Mouse (Mus musculus) limb, embryonic 11.5 days (tissue): Measurements from ENCODE around the gene Bcas3. TPM values are rescaled to one million over a fixed set of nuclear protein-coding genes. Genes with fewer than 3 reads are reported as not detected.

Experiments used
- ATAC-seq: fragments of 200-750 bp; cut with Nextera tagmentation; 2 replicates; pipeline ENCODE4 v1.8.0; 2017; ENCODE audit warnings: low read depth; ENCODE audit not compliant: insufficient number of reproducible peaks, low FRiP score, low TSS enrichment
- DNase-seq: peaks from one replicate; pipeline ENCODE4 v3.0.0-alpha.2; 2015; ENCODE audit warnings: low spot score
- H3K27ac ChIP-seq: fragments of 300-500 bp; sonication (generic); replicated peaks from 2 replicates; pipeline ENCODE4 v1.5.1; 2014; ENCODE audit warnings: low read depth, mild to moderate bottlenecking, low read length
- H3K27me3 ChIP-seq: fragments of 300-500 bp; sonication (generic); 2 replicates; pipeline ENCODE4 v1.6.1; 2014; ENCODE audit warnings: mild to moderate bottlenecking, low read length, mixed read lengths; ENCODE audit not compliant: control insufficient read depth, insufficient read depth
- H3K36me3 ChIP-seq: fragments of 300-500 bp; sonication (generic); 2 replicates; pipeline ENCODE4 v1.6.1; 2014; ENCODE audit warnings: mild to moderate bottlenecking, low read length, moderate library complexity, mixed read lengths; ENCODE audit not compliant: control insufficient read depth, insufficient read depth
- H3K4me1 ChIP-seq: fragments of 300-500 bp; sonication (generic); 2 replicates; pipeline ENCODE4 v1.6.1; 2014; ENCODE audit warnings: low read length, mixed read lengths; ENCODE audit not compliant: control insufficient read depth, insufficient read depth
- H3K4me2 ChIP-seq: fragments of 300-500 bp; sonication (generic); 2 replicates; pipeline ENCODE4 v1.6.1; 2014; ENCODE audit warnings: low read depth, mild to moderate bottlenecking, moderate library complexity; ENCODE audit not compliant: severe bottlenecking
- H3K4me3 ChIP-seq: fragments of 300-500 bp; sonication (generic); 2 replicates; pipeline ENCODE4 v1.5.1; 2014; ENCODE audit warnings: low read depth, low read length
- H3K9ac ChIP-seq: fragments of 300-500 bp; sonication (generic); 2 replicates; pipeline ENCODE4 v1.6.1; 2014; ENCODE audit warnings: mild to moderate bottlenecking, low read length
- H3K9me3 ChIP-seq: fragments of 300-500 bp; sonication (generic); 2 replicates; pipeline ENCODE4 v1.6.1; 2016; ENCODE audit warnings: low read length; ENCODE audit not compliant: control insufficient read depth
- WGBS: fragments of 180-500 bp; shearing (Covaris S2); extraction: QIAGEN DNeasy Blood & Tissue Kit; methylation state at CpG from one replicate; pipeline ENCODE4 v1.1.7; 2014; 5-methylcytosine and 5-hydroxymethylcytosine counted together
- polyA plus RNA-seq: library from polyadenylated mRNA; unstranded; fragments of >200 nt; fragmentation: Nextera tagmentation; extraction: Ambion mirVana; gene quantifications from 2 replicates; pipeline ENCODE4 v1.2.1, GENCODE M21; 2014

The Bcas3 gene
- polyA plus RNA-seq, 1 experiment from 2014 or later: 34.0 TPM

DNA sequence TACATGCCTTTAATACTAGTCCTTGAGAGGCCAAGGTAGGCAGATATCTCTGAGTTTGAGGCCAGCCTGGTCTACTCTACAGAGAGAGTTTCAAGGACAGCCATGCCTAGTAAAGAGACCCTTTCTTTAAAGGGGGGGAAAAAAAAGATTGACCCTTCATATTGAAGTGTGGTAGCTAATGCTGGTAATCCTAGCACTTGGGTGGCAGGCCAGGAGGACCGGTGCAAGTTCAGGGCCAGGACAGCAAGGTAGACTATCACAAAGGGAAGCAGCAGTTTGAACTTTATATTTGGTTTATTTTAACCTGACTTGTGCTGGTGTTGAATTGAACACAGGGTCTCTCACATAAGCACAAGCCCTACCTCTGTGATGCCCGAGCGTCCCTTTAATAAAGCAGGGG lies 39.6 kb upstream of the Bcas3 start:
- Histone ChIP-seq H3K36me3 (peaks cover 5% of the 10 kb centered on the region; the same call in 1 of the 2 replicates), H3K9me3 (no peaks in the 10 kb centered on the region), H3K27me3 (no peaks in the 10 kb centered on the region), H3K4me1 (peaks cover 4% of the 10 kb centered on the region), H3K27ac (no peak overlapping the region), H3K4me3 (peak overlapping the region; percentile 91; the same call in 1 of the 2 replicates), H3K4me2 (peak overlapping the region; percentile 80), H3K9ac (no peak overlapping the region)
- no peak for ATAC-seq
- 91% methylated on average over 3 of the region's 3 CpGs for WGBS
- DNase-seq: no peak

DNA sequence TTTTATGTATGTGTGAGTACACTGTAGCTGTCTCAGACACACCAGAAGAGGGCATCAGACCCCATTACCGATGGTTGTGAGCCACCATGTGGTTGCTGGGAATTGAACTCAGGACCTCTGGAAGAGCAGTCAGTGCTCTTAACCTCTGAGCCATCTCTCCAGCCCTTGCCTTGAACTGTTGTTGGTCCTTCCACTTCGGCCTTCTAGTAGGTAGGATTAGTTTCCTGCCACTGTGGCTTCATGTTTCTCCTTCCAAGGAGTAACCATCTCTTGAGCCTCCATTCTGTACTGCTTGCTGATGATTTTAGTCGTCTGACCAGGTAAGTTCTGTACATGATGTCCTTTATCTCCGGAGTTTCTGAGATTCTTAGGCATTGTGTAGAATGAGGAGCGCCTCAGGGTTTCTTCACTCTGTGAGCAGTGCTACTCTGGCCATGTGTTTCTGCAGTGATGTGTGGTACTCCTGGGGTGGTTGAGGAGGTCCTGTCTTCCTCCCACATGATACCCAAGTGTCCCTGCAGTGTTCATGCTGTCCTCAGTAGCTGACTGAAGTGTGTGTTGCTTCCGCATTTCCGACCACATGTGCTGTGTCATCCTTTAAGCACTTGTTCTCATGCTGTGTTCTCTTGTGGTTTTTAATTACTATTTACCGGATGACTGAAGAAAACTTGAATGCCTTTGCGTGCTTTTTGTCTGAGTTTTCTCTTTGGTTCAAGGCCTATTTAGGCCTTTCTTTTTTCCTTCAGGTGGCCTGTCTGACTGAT lies 29.2 kb upstream of the Bcas3 start:
- Histone ChIP-seq H3K4me1 (no peaks in the 10 kb centered on the region), H3K36me3 (no peaks in the 10 kb centered on the region), H3K9me3 (no peaks in the 10 kb centered on the region), H3K27ac (no peak overlapping the region), H3K4me2 (no peak overlapping the region), H3K27me3 (no peaks in the 10 kb centered on the region), H3K4me3 (no peak overlapping the region), H3K9ac (no peak overlapping the region)
- DNase-seq (no peak), ATAC-seq (no peak)
- WGBS: 90% methylated on average over 9 of the region's 9 CpGs

DNA sequence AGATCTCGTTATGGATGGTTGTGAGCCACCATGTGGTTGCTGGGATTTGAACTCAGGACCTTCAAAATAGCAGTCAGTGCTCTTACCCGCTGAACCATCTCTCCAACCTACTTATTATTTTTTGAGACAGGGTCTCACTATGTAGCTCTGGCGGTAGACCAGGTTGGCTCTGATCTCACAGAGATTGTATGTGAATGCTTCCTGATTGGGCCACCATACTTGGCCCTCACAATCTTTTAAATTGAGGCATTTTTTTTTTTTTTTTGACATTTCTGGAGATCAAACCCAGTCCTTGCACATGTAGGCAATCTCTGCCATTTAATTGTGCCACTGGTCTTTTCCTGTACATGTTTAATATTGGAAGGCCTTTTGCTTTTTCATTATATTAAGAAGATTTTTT lies 24.2 kb upstream of the Bcas3 start:
- Histone ChIP-seq H3K36me3 (no peaks in the 10 kb centered on the region; the same call in none of the 2 replicates), H3K9ac (no peak overlapping the region)

DNA sequence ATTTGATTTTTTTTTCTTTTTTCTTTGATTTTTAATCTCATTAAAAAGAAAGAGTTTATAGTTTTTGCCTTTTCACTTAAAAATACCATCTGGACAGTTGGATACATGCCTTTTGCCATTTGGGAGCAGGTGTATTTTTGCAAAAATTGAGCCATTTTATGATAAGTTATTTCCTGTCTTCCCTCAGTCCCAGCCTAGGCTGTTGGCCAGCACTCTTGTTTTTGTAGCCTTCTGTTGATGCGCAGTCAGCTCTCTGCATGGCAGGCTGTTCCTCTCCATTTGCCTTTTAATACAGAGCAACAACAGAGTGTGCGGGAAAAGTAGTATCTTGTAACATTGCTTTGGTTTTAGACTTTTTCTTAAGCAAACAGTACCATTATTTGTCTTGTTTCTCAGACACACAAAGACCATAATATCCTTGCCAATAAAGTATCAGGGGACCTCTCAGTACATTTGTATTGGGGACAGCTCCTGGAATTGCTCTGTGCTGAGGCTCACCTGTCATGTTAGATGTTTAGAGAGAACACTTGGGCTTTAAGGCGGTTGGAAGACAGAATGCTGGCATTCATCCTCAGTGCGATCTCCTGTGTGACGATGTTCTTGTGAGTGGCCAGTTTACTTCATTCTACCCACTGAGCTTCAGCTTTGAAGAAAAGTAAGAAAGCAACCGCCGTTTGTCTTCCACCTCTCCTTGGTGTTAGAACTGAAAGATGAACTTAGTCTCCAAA lies 23.6 kb upstream of the Bcas3 start:
- ATAC-seq: no peak
- no peak for DNase-seq
- H3K9ac ChIP-seq: no peak overlapping the region
- no peaks in the 10 kb centered on the region for H3K27me3 ChIP-seq
- no peak overlapping the region for H3K27ac ChIP-seq
- H3K36me3 ChIP-seq: no peaks in the 10 kb centered on the region; the same call in none of the 2 replicates
- H3K4me2 ChIP-seq: no peak overlapping the region
- WGBS: 93% methylated on average over 7 of the region's 7 CpGs
- H3K4me3 ChIP-seq: no peak overlapping the region
- H3K4me1 ChIP-seq: no peaks in the 10 kb centered on the region
- H3K9me3 ChIP-seq: no peaks in the 10 kb centered on the region

More for the DNA sequence above, 24.2 kb upstream of the Bcas3 start:
- H3K4me3 ChIP-seq: no peak overlapping the region
- H3K4me1 ChIP-seq: no peaks in the 10 kb centered on the region
- no peaks in the 10 kb centered on the region for H3K27me3 ChIP-seq
- no peaks in the 10 kb centered on the region for H3K9me3 ChIP-seq
- ATAC-seq (no peak), DNase-seq (no peak)
- no peak overlapping the region for H3K4me2 ChIP-seq
- WGBS: 93% methylated on average over 3 of the region's 3 CpGs
- H3K27ac ChIP-seq: no peak overlapping the region

DNA sequence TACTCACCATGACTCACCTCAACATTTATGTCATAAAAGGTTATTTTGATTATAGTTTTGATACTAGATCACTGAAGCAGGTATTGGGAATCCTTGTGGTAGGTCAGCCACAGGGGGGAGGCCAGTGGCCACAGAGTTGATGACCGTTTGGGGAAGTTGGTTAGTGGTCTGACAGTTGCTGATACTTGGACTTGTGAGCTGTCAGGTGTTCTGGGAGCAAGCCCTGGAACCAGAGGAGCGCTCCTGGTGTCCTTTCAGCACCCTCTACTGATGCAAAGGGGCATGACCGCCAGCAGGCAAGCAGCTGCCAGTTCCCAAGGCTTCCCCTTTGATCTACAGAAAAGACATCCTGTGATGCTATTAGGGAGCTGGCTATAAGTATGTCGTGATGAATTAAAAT lies 18.2 kb upstream of the Bcas3 start:
- H3K4me2 ChIP-seq: no peak overlapping the region
- H3K27ac ChIP-seq: no peak overlapping the region
- 42% methylated on average over 4 of the region's 4 CpGs for WGBS
- peak; percentile 40 for DNase-seq
- no peaks in the 10 kb centered on the region; the same call in none of the 2 replicates for H3K36me3 ChIP-seq
- ATAC-seq: no peak
- no peak overlapping the region for H3K9ac ChIP-seq
- H3K4me3 ChIP-seq: no peak overlapping the region
- H3K9me3 ChIP-seq: no peaks in the 10 kb centered on the region
- H3K4me1 ChIP-seq: no peaks in the 10 kb centered on the region
- H3K27me3 ChIP-seq: no peaks in the 10 kb centered on the region

DNA sequence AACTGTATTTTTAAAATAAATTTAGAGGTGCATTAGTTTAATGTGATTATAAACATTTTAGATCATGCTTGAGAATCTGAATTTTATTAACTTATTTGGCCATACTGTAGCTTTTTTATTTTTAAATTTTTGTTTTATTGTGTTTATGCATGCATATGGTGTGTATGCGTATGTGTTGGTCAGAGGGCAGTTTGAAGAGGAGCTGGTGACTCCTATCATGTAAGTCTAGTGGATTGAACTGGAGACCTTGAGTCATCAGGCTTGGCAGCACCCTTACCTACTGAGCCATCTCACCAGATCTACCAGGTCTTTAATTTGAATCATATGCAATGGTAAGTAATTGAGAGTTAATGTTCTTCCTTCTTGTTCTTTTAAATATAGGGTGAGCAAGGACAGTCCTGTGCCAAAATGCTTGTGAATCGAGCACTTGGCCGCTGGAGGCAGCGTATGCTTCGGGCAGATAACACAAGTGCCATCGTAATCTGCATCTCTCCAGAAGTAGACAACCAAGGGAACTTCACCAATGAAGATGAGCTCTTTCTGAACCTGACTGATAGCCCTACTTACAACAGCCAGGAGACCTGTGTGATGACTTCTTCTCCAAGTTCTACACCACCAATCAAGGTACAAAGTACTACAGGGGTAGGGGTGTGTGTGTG lies 13.7 kb upstream of the Bcas3 start:
- 93% methylated on average over 6 of the region's 6 CpGs for WGBS
- Histone ChIP-seq H3K4me3 (no peak overlapping the region), H3K27ac (no peak overlapping the region), H3K4me1 (no peaks in the 10 kb centered on the region), H3K27me3 (no peaks in the 10 kb centered on the region), H3K9me3 (no peaks in the 10 kb centered on the region), H3K9ac (no peak overlapping the region), H3K4me2 (no peak overlapping the region), H3K36me3 (peaks cover 8% of the 10 kb centered on the region)
- no peak for ATAC-seq
- DNase-seq: no peak

DNA sequence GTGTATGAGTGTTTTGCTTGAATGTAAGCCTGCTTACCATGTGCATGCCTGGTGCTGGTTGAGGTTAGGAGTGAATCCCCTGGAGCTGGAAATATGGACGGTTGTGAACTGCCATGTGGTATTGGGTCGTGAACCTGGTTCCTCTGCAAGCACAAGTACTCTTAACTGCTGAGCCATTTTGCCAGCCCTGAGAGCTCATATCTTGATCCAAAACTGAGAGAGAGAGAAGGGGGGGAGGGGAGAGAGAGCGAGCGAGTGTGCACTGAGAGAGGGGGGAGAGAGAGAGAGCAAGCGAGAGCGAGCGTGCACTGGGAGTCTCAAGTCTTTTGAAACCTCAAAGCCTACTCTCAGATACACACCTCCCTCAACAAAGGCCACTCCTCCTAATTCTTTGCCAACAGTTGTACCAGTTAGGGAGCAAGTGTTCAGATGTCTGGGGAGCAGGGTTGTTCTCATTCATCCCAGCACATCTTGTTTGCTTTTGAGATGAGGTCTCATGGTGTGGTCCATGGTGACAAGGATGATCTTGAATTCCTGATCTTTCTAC lies 12.8 kb upstream of the Bcas3 start:
- Histone ChIP-seq H3K27ac (no peak overlapping the region), H3K27me3 (no peaks in the 10 kb centered on the region), H3K9ac (no peak overlapping the region), H3K4me3 (no peak overlapping the region), H3K4me2 (no peak overlapping the region), H3K9me3 (no peaks in the 10 kb centered on the region), H3K36me3 (peaks cover 8% of the 10 kb centered on the region), H3K4me1 (no peaks in the 10 kb centered on the region)
- 92% methylated on average over 7 of the region's 7 CpGs for WGBS
- no peak for DNase-seq
- no peak for ATAC-seq

DNA sequence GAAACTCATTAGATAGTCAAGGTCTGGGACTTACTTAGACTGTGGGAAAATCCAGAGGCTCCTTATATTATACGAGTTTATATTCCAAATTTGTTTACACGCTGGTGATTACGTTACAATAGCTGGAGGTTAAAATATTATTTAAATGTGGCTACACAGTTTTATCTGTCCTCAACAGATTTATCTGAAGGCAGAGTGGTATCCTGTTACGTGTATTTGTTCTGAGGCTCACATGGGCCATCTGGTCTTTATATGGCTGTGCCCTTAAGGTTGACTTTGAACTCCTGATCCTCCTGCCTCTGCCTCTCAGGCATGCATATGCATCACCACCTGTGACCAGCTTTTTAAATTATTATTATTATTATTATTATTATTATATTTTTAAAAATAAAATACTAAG lies 852 bp downstream of the Bcas3 start:
- H3K9me3 ChIP-seq: no peaks in the 10 kb centered on the region
- ATAC-seq (no peak), DNase-seq (no peak)
- peak overlapping the region; percentile 73 for H3K4me3 ChIP-seq
- no peaks in the 10 kb centered on the region for H3K27me3 ChIP-seq
- H3K4me1 ChIP-seq: 0 out of 2 replicates have a peak, but pooled peaks cover 2% of the 10 kb centered on the region
- peak overlapping the region; percentile 57 for H3K4me2 ChIP-seq
- H3K27ac ChIP-seq: no peak overlapping the region
- no peak overlapping the region for H3K9ac ChIP-seq
- WGBS: 73% methylated on average over 4 of the region's 4 CpGs
- H3K36me3 ChIP-seq: no peaks in the 10 kb centered on the region
